Mouse (Mus musculus) heart, adult 2 months (tissue): Measurements from ENCODE around the gene Zfp846.

Experiments used
- CTCF ChIP-seq: fragments of 200-600 bp; IDR thresholded peaks from 2 replicates; pipeline ENCODE4 v1.8.1; 2022; ENCODE audit warnings: antibody characterized with exemption, mild to moderate bottlenecking, moderate library complexity
- POLR2A ChIP-seq: fragments of 200-500 bp; IDR thresholded peaks from 2 replicates; pipeline ENCODE4 v1.6.1; 2011; ENCODE audit warnings: mild to moderate bottlenecking, low read depth, low read length, control low read depth; ENCODE audit not compliant: insufficient read depth

DNA sequence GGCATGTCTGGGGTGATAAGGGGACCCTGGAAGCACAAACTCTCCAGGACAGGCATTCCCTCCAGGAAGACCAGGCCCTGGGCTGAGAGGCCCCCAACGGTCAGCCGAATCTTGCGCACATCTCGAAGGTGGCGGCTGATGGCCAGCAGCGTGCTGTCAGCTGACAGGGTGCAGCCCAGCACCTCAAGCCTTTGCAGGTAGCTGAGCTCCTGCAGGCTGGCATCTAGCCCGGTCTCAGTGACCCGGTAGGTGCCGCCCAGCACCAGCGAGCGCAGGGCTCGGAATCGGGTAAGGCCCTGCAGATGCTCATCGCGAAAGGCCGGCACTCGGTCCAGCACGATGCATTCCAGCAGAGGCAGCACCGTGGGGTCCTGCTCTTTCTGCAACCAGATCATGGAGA is 57.5 kb downstream of the Zfp846 start:
- no peak for TF ChIP-seq CTCF
- TF ChIP-seq POLR2A, result no peak
